Mouse (Mus musculus): ENCODE measurements at regions not wholly inside any gene's neighbourhood (a gene's known extent, or its start where the extent isn't known, plus 50 kb on each side); places are given as distances from the start of the nearest gene placed in this dataset.

DNA sequence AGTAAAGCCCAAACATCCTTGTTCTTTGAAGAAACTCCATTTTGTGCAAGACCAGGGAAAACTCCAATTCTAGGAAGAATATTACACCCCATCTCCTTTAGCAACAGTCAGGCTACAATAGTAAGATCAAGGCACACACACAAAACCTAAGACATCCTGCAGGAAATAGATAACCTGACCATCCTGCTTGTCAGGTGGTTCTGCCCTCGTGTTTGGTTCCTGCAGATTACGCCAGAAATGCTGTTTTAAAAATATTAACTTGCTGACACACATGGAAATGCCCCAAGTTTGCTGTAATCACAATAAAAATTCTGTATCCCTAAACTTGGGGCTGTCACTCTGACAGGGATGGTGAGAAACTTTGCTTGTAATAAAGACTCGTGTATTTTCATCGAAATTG lies 251.6 kb downstream of the Kcnj3 start:
- Histone ChIP-seq H3K9me3 (no peaks in the 10 kb centered on the region), H3K4me2 (no peak overlapping the region), H3K27me3 (no peaks in the 10 kb centered on the region), H3K36me3 (no peaks in the 10 kb centered on the region), H3K4me3 (no peak overlapping the region), H3K27ac (replicated peaks) (no peak overlapping the region), H3K9ac (no peak overlapping the region), H3K4me1 (replicated peaks) (no peaks in the 10 kb centered on the region)
- no peak for ATAC-seq (ENCODE audit: low FRiP score, low read depth)
- 87% methylated on average over 4 of the region's 4 CpGs for WGBS

DNA sequence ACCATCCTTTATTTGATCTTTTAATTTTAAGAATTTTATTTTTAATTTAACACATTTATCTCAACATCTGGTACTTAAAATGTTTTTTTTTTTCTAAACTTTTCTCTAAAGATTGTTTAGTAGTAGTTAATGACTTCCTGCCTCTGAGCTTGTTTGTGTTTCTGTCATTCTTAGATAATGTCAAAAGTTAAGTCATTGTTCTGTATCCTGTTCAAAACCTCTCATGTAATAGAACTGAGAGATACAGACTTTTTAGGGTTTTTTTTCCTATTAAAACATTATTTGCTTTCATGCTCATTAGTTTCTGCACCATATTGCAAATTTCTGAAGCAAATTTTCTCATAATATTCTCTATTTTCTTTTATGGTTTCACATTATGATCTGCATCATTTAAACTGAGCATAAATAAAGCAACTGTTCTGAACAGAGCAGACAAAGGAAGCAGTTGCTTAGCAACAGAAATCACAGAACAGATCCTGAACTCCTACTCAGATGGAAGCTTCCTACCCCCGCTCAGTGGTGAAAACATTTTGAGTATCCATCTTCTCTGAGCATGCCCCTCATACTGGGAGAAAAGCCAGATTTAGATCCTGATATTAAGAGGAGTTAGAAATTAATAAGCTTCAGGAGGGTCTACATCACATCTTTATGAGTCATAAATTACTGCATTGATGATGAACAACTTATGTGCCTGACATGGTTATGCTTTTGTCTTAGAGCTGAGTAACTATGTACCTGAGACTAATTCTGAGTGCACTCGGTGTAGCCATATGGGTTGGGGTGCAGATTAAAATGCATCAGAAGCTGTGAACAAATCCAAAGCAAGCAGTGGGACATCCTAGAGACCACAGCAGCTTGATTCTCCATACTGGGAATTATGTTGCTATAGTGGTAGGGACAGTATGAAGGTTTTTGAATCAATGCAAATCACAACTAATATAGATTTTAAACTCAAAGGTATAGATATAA lies 257.4 kb downstream of the Kcnj3 start:
- no peak overlapping the region for H3K4me2 ChIP-seq
- no peaks in the 10 kb centered on the region for H3K27me3 ChIP-seq
- peak; percentile 96 for ATAC-seq (ENCODE audit: low FRiP score, low read depth)
- H3K9me3 ChIP-seq = no peaks in the 10 kb centered on the region
- no peaks in the 10 kb centered on the region for H3K36me3 ChIP-seq
- no peak overlapping the region for H3K9ac ChIP-seq
- peaks cover 5% of the 10 kb centered on the region for H3K4me1 ChIP-seq (replicated peaks)
- 27% methylated on average over 2 of the region's 2 CpGs for WGBS
- peak overlapping the region; percentile 68 for H3K27ac ChIP-seq (replicated peaks)
- H3K4me3 ChIP-seq = no peak overlapping the region

DNA sequence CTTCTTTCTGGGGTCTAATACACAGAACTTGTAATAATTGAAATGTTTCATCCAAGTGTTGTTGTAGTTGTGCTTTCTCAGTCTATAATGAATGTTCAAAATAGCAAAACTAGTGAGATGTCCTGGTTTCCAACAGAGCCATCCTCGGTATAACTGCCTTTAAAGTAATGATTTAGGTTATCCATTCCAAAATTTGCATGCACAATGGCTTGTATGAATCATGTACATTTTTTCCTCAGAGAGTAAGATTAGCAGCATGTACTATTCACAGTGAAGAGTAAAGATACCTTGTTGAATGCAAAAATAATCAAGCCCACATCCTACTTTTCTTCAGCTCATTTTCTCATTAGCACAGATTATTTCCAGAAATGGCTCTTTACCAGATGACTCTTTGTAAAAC lies 263.9 kb downstream of the Kcnj3 start:
- Histone ChIP-seq H3K9ac (no peak overlapping the region), H3K4me2 (no peak overlapping the region), H3K4me3 (no peak overlapping the region), H3K36me3 (no peaks in the 10 kb centered on the region), H3K4me1 (replicated peaks) (no peaks in the 10 kb centered on the region), H3K27ac (replicated peaks) (no peak overlapping the region), H3K27me3 (no peaks in the 10 kb centered on the region), H3K9me3 (no peaks in the 10 kb centered on the region)
- ATAC-seq (ENCODE audit: low FRiP score, low read depth) = no peak
- 90% methylated on average over 1 of the region's 1 CpGs for WGBS
